Mouse (Mus musculus) embryonic fibroblast, embryonic 13.5 days (primary cell): ENCODE results near the gene Nxpe4.

Source experiments
- CTCF ChIP-seq: IDR thresholded peaks from 2 replicates; pipeline ENCODE4 v1.5.1; 2011; ENCODE audit warnings: mild to moderate bottlenecking, control low read depth, low read length, moderate library complexity, borderline replicate concordance; ENCODE audit not compliant: insufficient read depth
- POLR2A ChIP-seq: IDR thresholded peaks from 2 replicates; pipeline ENCODE4 v1.6.1; 2011; ENCODE audit warnings: low read depth, mild to moderate bottlenecking, control low read depth, low read length, moderate library complexity

DNA sequence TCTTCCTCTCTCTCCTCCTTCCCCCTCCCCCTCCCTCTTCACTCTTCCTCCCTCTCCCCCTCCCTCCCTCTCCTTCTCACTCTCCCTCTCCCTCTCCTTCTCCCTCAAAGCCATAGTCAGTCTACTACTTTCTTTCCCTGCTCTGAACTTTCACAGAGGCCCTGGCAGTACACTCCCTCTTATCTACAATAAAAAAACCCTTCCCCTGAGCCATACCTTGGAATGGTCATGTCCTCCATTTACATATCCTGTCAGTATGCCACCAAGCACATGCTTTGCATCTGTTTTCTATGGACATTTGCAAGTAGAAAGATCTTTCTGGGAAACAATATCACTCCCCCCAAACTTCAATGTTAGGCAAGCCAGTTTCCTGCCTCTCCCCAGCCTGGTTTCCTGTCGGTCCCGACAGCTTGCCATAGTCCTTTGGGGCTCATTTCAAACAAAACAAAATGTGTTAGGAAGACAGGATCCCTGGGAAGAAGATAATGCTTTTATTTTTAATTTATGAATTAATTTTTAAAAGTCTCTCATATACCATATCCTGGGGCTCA lies 191.4 kb downstream of the Nxpe4 start, which contains the start of gene Nxpe2:
- TF ChIP-seq CTCF (no peak), POLR2A (no peak)
